Mouse (Mus musculus) forebrain, embryonic 14.5 days (tissue): ENCODE data around the gene Lcn9. TPM values are rescaled to one million over a fixed set of nuclear protein-coding genes. Genes with fewer than 3 reads are reported as not detected.

Experiments used
- polyA plus RNA-seq: library from polyadenylated mRNA; unstranded; fragments of >200 nt; fragmentation: Nextera tagmentation; extraction: Ambion mirVana; gene quantifications from 2 replicates; pipeline ENCODE4 v1.2.1, GENCODE M21; 2014

Gene Lcn9
- polyA plus RNA-seq, 1 experiment from 2014 or later = not detected

Other genes with a start within 250 kb of the Lcn9 start
- 0.84 and 2.2 TPM in 2 replicates for gene Mamdc4, start 248.3 kb upstream of the Lcn9 start, polyA plus RNA-seq
- 168 and 216 TPM in 2 replicates for gene Phpt1, start 247.9 kb upstream of the Lcn9 start, polyA plus RNA-seq
- gene Ajm1, start 241.4 kb upstream of the Lcn9 start, polyA plus RNA-seq = 2.2 and 4.2 TPM in 2 replicates
- gene Rabl6, start 214.6 kb upstream of the Lcn9 start, polyA plus RNA-seq = 47.9 and 55.0 TPM in 2 replicates
- 0.18 and 0.30 TPM in 2 replicates for gene Ccdc183, start 205.5 kb upstream of the Lcn9 start, polyA plus RNA-seq
- gene Tmem141, start 201.1 kb upstream of the Lcn9 start, polyA plus RNA-seq = 27.9 and 32.8 TPM in 2 replicates
- gene Fcna, start 195.1 kb upstream of the Lcn9 start, polyA plus RNA-seq = 2.0 and 3.7 TPM in 2 replicates
- not detected in 2 replicates for gene Lcn8, start 170.0 kb upstream of the Lcn9 start, polyA plus RNA-seq
- gene Lcn5, start 165.2 kb upstream of the Lcn9 start, polyA plus RNA-seq = not detected in 2 replicates
- not detected in 2 replicates for gene Lcn6, start 146.4 kb upstream of the Lcn9 start, polyA plus RNA-seq
- gene Lcn10, start 140.4 kb upstream of the Lcn9 start, polyA plus RNA-seq = not detected in 2 replicates
- not detected in 2 replicates for gene Obp2a, start 123.1 kb upstream of the Lcn9 start, polyA plus RNA-seq
- 86.4 and 108 TPM in 2 replicates for gene Bmyc, start 116.4 kb upstream of the Lcn9 start, polyA plus RNA-seq
- not detected in 2 replicates for gene Obp2b, start 86.1 kb upstream of the Lcn9 start, polyA plus RNA-seq
- gene Lcn3, start 57.6 kb upstream of the Lcn9 start, polyA plus RNA-seq = not detected in 2 replicates
- not detected in 2 replicates for gene Lcn11, start 46.1 kb upstream of the Lcn9 start, polyA plus RNA-seq
- gene Gm13539, start 40.9 kb upstream of the Lcn9 start, polyA plus RNA-seq = not detected in 2 replicates
- gene Glt6d1, start 7.3 kb upstream of the Lcn9 start, polyA plus RNA-seq = not detected in 2 replicates
- not detected in 2 replicates for gene Sohlh1, start 24.1 kb downstream of the Lcn9 start, polyA plus RNA-seq
- 3.3 and 5.3 TPM in 2 replicates for gene Kcnt1, start 40.6 kb downstream of the Lcn9 start, polyA plus RNA-seq
- gene Camsap1, start 160.1 kb downstream of the Lcn9 start, polyA plus RNA-seq = 30.9 and 61.3 TPM in 2 replicates
- gene Ubac1, start 198.6 kb downstream of the Lcn9 start, polyA plus RNA-seq = 107 and 121 TPM in 2 replicates